Mouse (Mus musculus): ENCODE measurements around the gene Slc16a1. TPM values are rescaled to one million over a fixed set of nuclear protein-coding genes. Genes with fewer than 3 reads are reported as not detected.
"Not testable (repeated sequence)": the region's sequence is repeated elsewhere in the genome, so short reads cannot be mapped to it uniquely, and the experiment has no call there.

Slc16a1 gene
- polyA plus RNA-seq, 1 experiment from 2014 or later: 17.8 TPM

GRCm38 (mm10) chr3:104669856-104670182 lies 31.4 kb downstream of the Slc16a1 start:
- Histone ChIP-seq H3K9me3 (ENCODE audit: control insufficient read depth, low read length) (no peaks in the 10 kb centered on the region), H3K36me3 (ENCODE audit: control insufficient read depth, insufficient read depth) (no peaks in the 10 kb centered on the region), H3K4me1 (replicated peaks; ENCODE audit: control insufficient read depth, insufficient read depth, low read length) (peaks cover 20% of the 10 kb centered on the region), H3K4me2 (ENCODE audit: low read length) (no peak overlapping the region), H3K9ac (replicated peaks; ENCODE audit: low read depth, low read length) (no peak overlapping the region), H3K4me3 (replicated peaks; ENCODE audit: low read length) (no peak overlapping the region), H3K27ac (ENCODE audit: low read length) (no peak overlapping the region), H3K27me3 (replicated peaks; ENCODE audit: control insufficient read depth, insufficient read depth, low read length) (no peaks in the 10 kb centered on the region)
- ATAC-seq: no peak
- 36% methylated on average over 1 of the region's 1 CpGs for WGBS

- H3K4me3 ChIP-seq (replicated peaks; ENCODE audit: low read length); H3K27ac ChIP-seq (ENCODE audit: low read length); H3K36me3 ChIP-seq (ENCODE audit: control insufficient read depth, insufficient read depth); H3K4me2 ChIP-seq (ENCODE audit: low read length); H3K9ac ChIP-seq (replicated peaks; ENCODE audit: low read depth, low read length); H3K9me3 ChIP-seq (ENCODE audit: control insufficient read depth, low read length); H3K27me3 ChIP-seq (replicated peaks; ENCODE audit: control insufficient read depth, insufficient read depth, low read length): not testable (repeated sequence)
- ATAC-seq: peak; percentile 5; the same call in 1 of the 2 replicates
- peaks cover 21% of the 10 kb centered on the region for H3K4me1 ChIP-seq (replicated peaks; ENCODE audit: control insufficient read depth, insufficient read depth, low read length)
- WGBS: 50% methylated on average over 1 of the region's 1 CpGs
Measured at GRCm38 (mm10) chr3:104670183-104671020, 31.9 kb downstream of the Slc16a1 start.

- Histone ChIP-seq H3K27ac (ENCODE audit: low read length) (peak overlapping the region; percentile 62), H3K4me1 (replicated peaks; ENCODE audit: control insufficient read depth, insufficient read depth, low read length) (peaks cover 22% of the 10 kb centered on the region), H3K9me3 (ENCODE audit: control insufficient read depth, low read length) (no peaks in the 10 kb centered on the region), H3K4me3 (replicated peaks; ENCODE audit: low read length) (no peak overlapping the region), H3K9ac (replicated peaks; ENCODE audit: low read depth, low read length) (no peak overlapping the region), H3K4me2 (ENCODE audit: low read length) (no peak overlapping the region), H3K36me3 (ENCODE audit: control insufficient read depth, insufficient read depth) (no peaks in the 10 kb centered on the region), H3K27me3 (replicated peaks; ENCODE audit: control insufficient read depth, insufficient read depth, low read length) (no peaks in the 10 kb centered on the region)
- 37% methylated on average over 6 of the region's 6 CpGs for WGBS
- ATAC-seq: peak; percentile 61
Measured at GRCm38 (mm10) chr3:104671543-104671942, 33.1 kb downstream of the Slc16a1 start.

- peaks cover 21% of the 10 kb centered on the region for H3K4me1 ChIP-seq (replicated peaks; ENCODE audit: control insufficient read depth, insufficient read depth, low read length)
- no peaks in the 10 kb centered on the region for H3K36me3 ChIP-seq (ENCODE audit: control insufficient read depth, insufficient read depth)
- H3K27me3 ChIP-seq (replicated peaks; ENCODE audit: control insufficient read depth, insufficient read depth, low read length): no peaks in the 10 kb centered on the region
- H3K27ac ChIP-seq (ENCODE audit: low read length): peak overlapping the region; percentile 62
- H3K4me2 ChIP-seq (ENCODE audit: low read length): no peak overlapping the region
- H3K4me3 ChIP-seq (replicated peaks; ENCODE audit: low read length): no peak overlapping the region
- ATAC-seq: no peak
- H3K9me3 ChIP-seq (ENCODE audit: control insufficient read depth, low read length): no peaks in the 10 kb centered on the region
- 73% methylated on average over 4 of the region's 4 CpGs for WGBS
- H3K9ac ChIP-seq (replicated peaks; ENCODE audit: low read depth, low read length): no peak overlapping the region
Measured at GRCm38 (mm10) chr3:104672041-104672440, 33.6 kb downstream of the Slc16a1 start.

- Histone ChIP-seq H3K9me3 (ENCODE audit: control insufficient read depth, low read length) (no peaks in the 10 kb centered on the region), H3K9ac (replicated peaks; ENCODE audit: low read depth, low read length) (no peak overlapping the region), H3K27me3 (replicated peaks; ENCODE audit: control insufficient read depth, insufficient read depth, low read length) (no peaks in the 10 kb centered on the region), H3K4me3 (replicated peaks; ENCODE audit: low read length) (no peak overlapping the region), H3K4me2 (ENCODE audit: low read length) (no peak overlapping the region), H3K27ac (ENCODE audit: low read length) (no peak overlapping the region), H3K4me1 (replicated peaks; ENCODE audit: control insufficient read depth, insufficient read depth, low read length) (peaks cover 18% of the 10 kb centered on the region), H3K36me3 (ENCODE audit: control insufficient read depth, insufficient read depth) (no peaks in the 10 kb centered on the region)
- WGBS: 88% methylated on average over 4 of the region's 4 CpGs
- ATAC-seq: no peak
Measured at GRCm38 (mm10) chr3:104673642-104674328, 35.3 kb downstream of the Slc16a1 start.

GRCm38 (mm10) chr3:104674329-104675220 lies 36.1 kb downstream of the Slc16a1 start:
- Histone ChIP-seq H3K27ac (ENCODE audit: low read length) (no peak overlapping the region), H3K4me1 (replicated peaks; ENCODE audit: control insufficient read depth, insufficient read depth, low read length) (peaks cover 18% of the 10 kb centered on the region), H3K9ac (replicated peaks; ENCODE audit: low read depth, low read length) (peak overlapping the region; percentile 56), H3K4me3 (replicated peaks; ENCODE audit: low read length) (peak overlapping the region; percentile 37), H3K9me3 (ENCODE audit: control insufficient read depth, low read length) (no peaks in the 10 kb centered on the region), H3K4me2 (ENCODE audit: low read length) (peak overlapping the region; percentile 61), H3K27me3 (replicated peaks; ENCODE audit: control insufficient read depth, insufficient read depth, low read length) (no peaks in the 10 kb centered on the region), H3K36me3 (ENCODE audit: control insufficient read depth, insufficient read depth) (no peaks in the 10 kb centered on the region)
- ATAC-seq: no peak
- 38% methylated on average over 14 of the region's 14 CpGs for WGBS

GRCm38 (mm10) chr3:104675258-104675851 lies 36.9 kb downstream of the Slc16a1 start:
- H3K27me3 ChIP-seq (replicated peaks; ENCODE audit: control insufficient read depth, insufficient read depth, low read length): no peaks in the 10 kb centered on the region
- H3K4me2 ChIP-seq (ENCODE audit: low read length): peak overlapping the region; percentile 61
- peak; percentile 78 for ATAC-seq
- H3K36me3 ChIP-seq (ENCODE audit: control insufficient read depth, insufficient read depth): no peaks in the 10 kb centered on the region
- H3K4me1 ChIP-seq (replicated peaks; ENCODE audit: control insufficient read depth, insufficient read depth, low read length): peaks cover 12% of the 10 kb centered on the region
- no peaks in the 10 kb centered on the region for H3K9me3 ChIP-seq (ENCODE audit: control insufficient read depth, low read length)
- peak overlapping the region; percentile 56 for H3K9ac ChIP-seq (replicated peaks; ENCODE audit: low read depth, low read length)
- peak overlapping the region; percentile 37 for H3K4me3 ChIP-seq (replicated peaks; ENCODE audit: low read length)
- 3% methylated on average over 23 of the region's 23 CpGs for WGBS
- H3K27ac ChIP-seq (ENCODE audit: low read length): no peak overlapping the region

GRCm38 (mm10) chr3:104677781-104678180 lies 39.3 kb downstream of the Slc16a1 start:
- Histone ChIP-seq H3K4me2 (ENCODE audit: low read length) (no peak overlapping the region), H3K4me3 (replicated peaks; ENCODE audit: low read length) (no peak overlapping the region), H3K27ac (ENCODE audit: low read length) (no peak overlapping the region), H3K9ac (replicated peaks; ENCODE audit: low read depth, low read length) (no peak overlapping the region), H3K4me1 (replicated peaks; ENCODE audit: control insufficient read depth, insufficient read depth, low read length) (peaks cover 5% of the 10 kb centered on the region; the same call in 1 of the 2 replicates), H3K27me3 (replicated peaks; ENCODE audit: control insufficient read depth, insufficient read depth, low read length) (no peaks in the 10 kb centered on the region), H3K36me3 (ENCODE audit: control insufficient read depth, insufficient read depth) (no peaks in the 10 kb centered on the region), H3K9me3 (ENCODE audit: control insufficient read depth, low read length) (no peaks in the 10 kb centered on the region)
- ATAC-seq: no peak
- WGBS: 95% methylated on average over 2 of the region's 2 CpGs

Measured in forebrain, embryonic 16.5 days (tissue).